Comparison of ENCODE assay signal across 8 mouse cellular contexts in the genomic region with DNA sequence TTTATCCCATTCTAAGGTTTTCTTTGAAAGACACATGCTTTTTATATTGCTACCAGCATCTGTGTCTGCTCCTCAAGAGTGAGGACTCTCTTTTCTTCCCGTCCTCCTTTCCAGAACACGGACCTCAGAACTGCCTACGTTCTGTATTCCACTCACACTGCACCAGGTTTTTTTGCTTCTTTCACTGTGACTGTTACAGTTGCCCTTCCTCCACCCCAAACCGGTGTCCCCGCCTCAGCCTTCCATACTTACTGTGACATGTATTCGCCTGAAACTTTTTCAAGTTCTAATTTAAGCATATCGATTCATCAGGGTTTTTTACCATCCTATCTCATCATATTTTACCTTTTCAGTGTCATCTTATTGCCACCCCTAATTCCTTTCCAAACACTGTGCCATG. TPM values are rescaled to one million over a fixed set of nuclear protein-coding genes. Genes with fewer than 3 reads are reported as not detected.
DNase-seq lines count a peak whose midpoint lies in the region; ATAC-seq and TF ChIP-seq lines count a peak whose summit lies in the region.

No protein-coding gene starts in this region.

- H3K4me1 ChIP-seq in neural tube, embryonic 11.5 days (ENCODE audit: control insufficient read depth, insufficient read depth, low read length), result peaks cover 3% of the 10 kb centered on the region
- H3K4me1 ChIP-seq in forebrain, embryonic 15.5 days, result peaks cover 42% of the 10 kb centered on the region
- H3K4me1 ChIP-seq in intestine, postnatal 0 days (replicated peaks; ENCODE audit: control insufficient read depth, insufficient read depth, low read length), result no peaks in the 10 kb centered on the region; the same call in 1 of the 2 replicates
- peaks cover 8% of the 10 kb centered on the region; the same call in 1 of the 2 replicates for H3K4me1 ChIP-seq in lung, embryonic 14.5 days (ENCODE audit: insufficient read depth)
- H3K4me1 ChIP-seq in small intestine, adult 2 months (ENCODE audit: control insufficient read depth, insufficient read depth, insufficient read length, low read length), result no peaks in the 10 kb centered on the region

- peak overlapping the region; percentile 61 for H3K4me2 ChIP-seq in neural tube, embryonic 11.5 days (ENCODE audit: low read depth)
- H3K4me2 ChIP-seq in forebrain, embryonic 15.5 days (replicated peaks), result peak overlapping the region; percentile 72
- peak overlapping the region; percentile 81 for H3K4me2 ChIP-seq in intestine, postnatal 0 days (replicated peaks; ENCODE audit: low read depth)
- H3K4me2 ChIP-seq in lung, embryonic 14.5 days, result peak overlapping the region; percentile 86

- WGBS in neural tube, embryonic 11.5 days, result 17% methylated on average over 7 of the region's 7 CpGs
- 12% methylated on average over 7 of the region's 7 CpGs for WGBS in forebrain, embryonic 15.5 days
- 3% methylated on average over 7 of the region's 7 CpGs for WGBS in intestine, postnatal 0 days
- 6% methylated on average over 7 of the region's 7 CpGs for WGBS in lung, embryonic 14.5 days
- 4% methylated on average over 7 of the region's 7 CpGs for WGBS in small intestine, adult 2 months

- peak overlapping the region; percentile 85 for H3K9ac ChIP-seq in neural tube, embryonic 11.5 days (ENCODE audit: low read length)
- H3K9ac ChIP-seq in forebrain, embryonic 15.5 days (replicated peaks), result peak overlapping the region; percentile 92
- H3K9ac ChIP-seq in intestine, postnatal 0 days (ENCODE audit: low read depth, low read length), result peak overlapping the region; percentile 97
- H3K9ac ChIP-seq in lung, embryonic 14.5 days, result peak overlapping the region; percentile 95

- H3K4me3 ChIP-seq in neural tube, embryonic 11.5 days (ENCODE audit: low read depth, low read length), result peak overlapping the region; percentile 96
- H3K4me3 ChIP-seq in forebrain, embryonic 15.5 days, result peak overlapping the region; percentile 74
- peak overlapping the region; percentile 92 for H3K4me3 ChIP-seq in intestine, postnatal 0 days (ENCODE audit: low read depth, low read length)
- H3K4me3 ChIP-seq in lung, embryonic 14.5 days (ENCODE audit: low read depth, low read length), result peak overlapping the region; percentile 94
- peak overlapping the region; percentile 86 for H3K4me3 ChIP-seq in small intestine, adult 2 months (ENCODE audit: low read depth, low read length)

- no peak for ATAC-seq in neural tube, embryonic 11.5 days (ENCODE audit: insufficient read depth, low FRiP score, low TSS enrichment)
- ATAC-seq in forebrain, embryonic 15.5 days (replicated peaks), result no peak
- no peak for ATAC-seq in intestine, postnatal 0 days
- ATAC-seq in lung, embryonic 14.5 days (ENCODE audit: insufficient read depth), result no peak
- ATAC-seq in granulocyte monocyte progenitor cell, adult 5-6 weeks (replicated peaks; ENCODE audit: poor library complexity, severe bottlenecking), result no peak

- H3K9me3 ChIP-seq in neural tube, embryonic 11.5 days (ENCODE audit: control insufficient read depth, low read length), result no peaks in the 10 kb centered on the region
- H3K9me3 ChIP-seq in forebrain, embryonic 15.5 days, result no peaks in the 10 kb centered on the region
- no peaks in the 10 kb centered on the region for H3K9me3 ChIP-seq in intestine, postnatal 0 days (ENCODE audit: control insufficient read depth)
- no peaks in the 10 kb centered on the region for H3K9me3 ChIP-seq in lung, embryonic 14.5 days (ENCODE audit: low read depth, low read length)

- H3K27me3 ChIP-seq in neural tube, embryonic 11.5 days (ENCODE audit: control insufficient read depth, insufficient read depth, low read length), result no peaks in the 10 kb centered on the region
- H3K27me3 ChIP-seq in forebrain, embryonic 15.5 days, result no peaks in the 10 kb centered on the region
- no peaks in the 10 kb centered on the region for H3K27me3 ChIP-seq in intestine, postnatal 0 days (replicated peaks; ENCODE audit: control insufficient read depth, insufficient read depth, low read length)
- H3K27me3 ChIP-seq in lung, embryonic 14.5 days (ENCODE audit: insufficient read depth, low read length), result no peaks in the 10 kb centered on the region
- no peaks in the 10 kb centered on the region for H3K27me3 ChIP-seq in small intestine, adult 2 months (ENCODE audit: control insufficient read depth, insufficient read depth, low read length)

- DNase-seq in neural tube, embryonic 11.5 days (ENCODE audit: low spot score), result peak; percentile 13
- no peak for DNase-seq in neural tube, embryonic 10.5 days (ENCODE audit: extremely low spot score, low spot score)
- DNase-seq in brain, embryonic 14.5 days (ENCODE audit: low read depth), result peak; percentile 47
- peak; percentile 36 for DNase-seq in lung, embryonic 14.5 days

- no peaks in the 10 kb centered on the region for H3K36me3 ChIP-seq in neural tube, embryonic 11.5 days (ENCODE audit: control insufficient read depth, insufficient read depth, low read length)
- H3K36me3 ChIP-seq in forebrain, embryonic 15.5 days, result 0 out of 2 replicates have a peak, but pooled peaks cover 3% of the 10 kb centered on the region
- H3K36me3 ChIP-seq in intestine, postnatal 0 days (ENCODE audit: control insufficient read depth, insufficient read depth), result no peaks in the 10 kb centered on the region
- peaks cover 6% of the 10 kb centered on the region for H3K36me3 ChIP-seq in lung, embryonic 14.5 days (ENCODE audit: insufficient read depth)
- H3K36me3 ChIP-seq in small intestine, adult 2 months (ENCODE audit: control insufficient read depth, insufficient read depth, low read length), result peaks cover 3% of the 10 kb centered on the region; the same call in 1 of the 2 replicates

- TF ChIP-seq POLR2A in brain, embryonic 14.5 days (IDR thresholded peaks at IDR 0.05; ENCODE audit: borderline replicate concordance, extremely low read depth, insufficient read depth, insufficient read length, poor library complexity, severe bottlenecking), result no peak
- TF ChIP-seq POLR2A in small intestine, adult 2 months (IDR thresholded peaks at IDR 0.05; ENCODE audit: low read depth, low read length), result no peak

- peak overlapping the region; percentile 93; the same call in 1 of the 2 replicates for H3K27ac ChIP-seq in neural tube, embryonic 11.5 days (ENCODE audit: low read depth, low read length)
- peak overlapping the region; percentile 99 for H3K27ac ChIP-seq in forebrain, embryonic 15.5 days (replicated peaks)
- H3K27ac ChIP-seq in intestine, postnatal 0 days (ENCODE audit: low read depth, low read length), result peak overlapping the region; percentile 99
- H3K27ac ChIP-seq in lung, embryonic 14.5 days (ENCODE audit: low read depth), result peak overlapping the region; percentile 97
- peak overlapping the region; percentile 99 for H3K27ac ChIP-seq in small intestine, adult 2 months (ENCODE audit: insufficient read depth, low read depth, low read length)

- no peak for TF ChIP-seq CTCF in brain, embryonic 14.5 days (IDR thresholded peaks at IDR 0.05; ENCODE audit: borderline replicate concordance, extremely low read depth, insufficient read depth, insufficient read length)
- TF ChIP-seq CTCF in intestine, postnatal 0 days (IDR thresholded peaks at IDR 0.05; ENCODE audit: low read depth), result no peak
- TF ChIP-seq CTCF in lung, embryonic 14.5 days (IDR thresholded peaks at IDR 0.05; ENCODE audit: low read depth), result no peak
- no peak for TF ChIP-seq CTCF in small intestine, adult 2 months (IDR thresholded peaks at IDR 0.05; ENCODE audit: extremely low read depth, insufficient read length, insufficient replicate concordance, low read depth, low read length)

RNA-seq across cellular contexts. Expression of gene Ints13, which starts 1.0 kb away (rescaled TPM):
- polyA plus RNA-seq in neural tube, embryonic 11.5 days (2014; fragmentation: Nextera tagmentation; extraction: Ambion mirVana), result 79.3 and 86.6 TPM in 2 replicates
- polyA plus RNA-seq in brain, embryonic 14.5 days (2012; rRNA removed), result 53.3 and 55.3 TPM in 2 replicates
- polyA plus RNA-seq in forebrain, embryonic 15.5 days (2015; fragmentation: Nextera tagmentation; extraction: Ambion mirVana), result 67.1 and 68.0 TPM in 2 replicates
- polyA plus RNA-seq in intestine, postnatal 0 days (2015; fragmentation: Nextera tagmentation; extraction: Ambion mirVana), result 15.7 and 16.1 TPM in 2 replicates
- polyA plus RNA-seq in lung, embryonic 14.5 days (2014; fragmentation: Nextera tagmentation; extraction: Ambion mirVana), result 62.7 and 70.2 TPM in 2 replicates
- polyA plus RNA-seq in small intestine, adult 2 months (2012; rRNA removed), result 3.1 and 5.1 TPM in 2 replicates
- 90.4 and 111 TPM in 2 replicates for total RNA-seq in granulocyte monocyte progenitor cell, adult 5-6 weeks (2014; fragmentation: Nextera tagmentation)
- 93.8 and 132 TPM in 2 replicates for total RNA-seq in granulocyte monocyte progenitor cell, adult 5-6 weeks (2017)

RNA-seq across cellular contexts. Expression of gene Fgfr1op2, which starts 1.6 kb away (rescaled TPM):
- 78.2 and 82.7 TPM in 2 replicates for polyA plus RNA-seq in neural tube, embryonic 11.5 days (2014; fragmentation: Nextera tagmentation; extraction: Ambion mirVana)
- 33.0 and 33.9 TPM in 2 replicates for polyA plus RNA-seq in brain, embryonic 14.5 days (2012; rRNA removed)
- polyA plus RNA-seq in forebrain, embryonic 15.5 days (2015; fragmentation: Nextera tagmentation; extraction: Ambion mirVana), result 53.8 and 55.8 TPM in 2 replicates
- polyA plus RNA-seq in intestine, postnatal 0 days (2015; fragmentation: Nextera tagmentation; extraction: Ambion mirVana), result 75.1 and 78.8 TPM in 2 replicates
- 108 and 110 TPM in 2 replicates for polyA plus RNA-seq in lung, embryonic 14.5 days (2014; fragmentation: Nextera tagmentation; extraction: Ambion mirVana)
- 39.4 and 54.7 TPM in 2 replicates for polyA plus RNA-seq in small intestine, adult 2 months (2012; rRNA removed)
- total RNA-seq in granulocyte monocyte progenitor cell, adult 5-6 weeks (2014; fragmentation: Nextera tagmentation), result 96.1 and 107 TPM in 2 replicates
- 151 and 157 TPM in 2 replicates for total RNA-seq in granulocyte monocyte progenitor cell, adult 5-6 weeks (2017)
